Mouse (Mus musculus) heart, postnatal 36 days (tissue): Measurements from ENCODE around the gene Xab2. TPM values are rescaled to one million over a fixed set of nuclear protein-coding genes. Genes with fewer than 3 reads are reported as not detected.
A peak's percentile ranks its signal among the peaks of the same experiment; 100 is the strongest.

Source experiments
- DNase-seq, 2 experiments: peaks; one replicate each; pipeline ENCODE4 v3.0.0; 2021 to 2022
- intact Hi-C: fragments of 180-260 bp; cut with DNase I; formaldehyde crosslinking; loops from one replicate; pipeline ENCODE4 v1.15.1; 2025
- total RNA-seq, 2 experiments: library from RNA; stranded (reverse); gene quantifications; 2 replicates each; pipeline ENCODE4 v1.2.3; 2021

Gene Xab2
- total RNA-seq, result 10 to 100 TPM; 17.1 to 17.5 TPM

DNA sequence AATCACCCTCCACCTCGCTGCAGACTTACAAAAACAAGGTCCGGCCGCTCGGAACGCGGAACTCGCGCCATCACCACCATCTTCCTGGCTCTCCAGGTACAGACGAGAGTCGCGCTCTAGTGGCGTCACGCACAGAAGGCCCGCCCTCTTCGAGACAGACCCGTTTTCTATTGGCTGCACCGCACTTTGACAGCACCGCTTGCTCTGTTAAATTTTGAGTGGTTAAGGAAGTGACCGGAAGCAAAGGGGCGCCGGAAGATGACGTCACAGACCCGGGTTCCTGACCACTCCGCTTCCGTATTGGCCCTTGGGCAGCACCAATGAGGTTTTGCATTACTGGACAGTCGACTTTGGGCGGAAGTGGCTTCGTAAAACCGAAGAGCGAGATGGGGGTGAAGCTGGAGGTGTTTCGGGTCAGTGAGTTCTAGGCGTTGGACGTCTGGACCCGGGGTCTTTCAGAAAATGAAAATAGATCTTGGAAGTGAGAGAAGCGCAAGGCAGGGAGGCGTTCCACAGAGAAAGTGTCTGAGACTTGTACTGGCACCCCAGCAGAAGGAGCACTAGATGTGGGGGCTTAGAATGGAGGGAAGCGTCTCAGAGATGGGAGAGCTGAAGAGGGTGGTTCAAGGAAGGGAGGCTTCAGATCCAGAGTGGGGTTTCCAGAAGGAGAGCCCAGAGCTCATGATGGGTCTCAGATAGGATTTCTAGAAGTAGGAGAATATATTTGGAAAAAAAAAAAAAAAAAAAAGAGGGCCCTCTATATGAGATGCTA lies at the start of gene Xab2, which contains the start of gene Pet100:
Xab2 (minus strand) TSS at position 118 of the 772 bp plus-strand sequence.
Pet100 (plus strand) TSS at position 350 of the 772 bp plus-strand sequence.
- intact Hi-C loops, result loop anchor here (2.0 to 10.0 kb wide), 4 partner anchors 55 to 1056 kb away; partner anchors contain the start of genes Ctxn1, Pnpla6, Snapc2 and Trappc5
- peak; percentile 97 to 98 for DNase-seq

DNA sequence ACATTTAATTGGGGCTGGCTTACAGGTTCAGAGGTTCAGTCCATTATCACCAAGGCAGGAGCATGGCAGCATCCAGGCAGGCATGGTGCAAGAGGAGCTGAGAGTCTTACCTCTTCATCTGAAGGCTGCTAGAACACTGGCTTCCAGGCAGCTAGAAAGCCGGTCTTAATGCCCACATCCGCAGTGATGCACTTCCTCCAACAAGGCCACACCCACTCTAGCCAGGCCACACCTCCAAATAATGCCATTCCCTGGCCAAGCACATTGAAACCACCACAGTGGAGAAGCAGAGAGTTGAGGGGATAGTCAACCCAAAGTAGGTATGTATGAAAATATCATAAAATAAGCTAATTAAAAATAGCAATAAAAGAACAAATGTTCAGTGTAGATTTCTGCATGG lies 49.3 kb upstream of the Xab2 start:
- intact Hi-C loops, result loop anchor here (10.0 kb wide), 2 partner anchors 206 to 316 kb away; partner anchors contain the start of genes A430078G23Rik and Pex11g
- no peak for DNase-seq

DNA sequence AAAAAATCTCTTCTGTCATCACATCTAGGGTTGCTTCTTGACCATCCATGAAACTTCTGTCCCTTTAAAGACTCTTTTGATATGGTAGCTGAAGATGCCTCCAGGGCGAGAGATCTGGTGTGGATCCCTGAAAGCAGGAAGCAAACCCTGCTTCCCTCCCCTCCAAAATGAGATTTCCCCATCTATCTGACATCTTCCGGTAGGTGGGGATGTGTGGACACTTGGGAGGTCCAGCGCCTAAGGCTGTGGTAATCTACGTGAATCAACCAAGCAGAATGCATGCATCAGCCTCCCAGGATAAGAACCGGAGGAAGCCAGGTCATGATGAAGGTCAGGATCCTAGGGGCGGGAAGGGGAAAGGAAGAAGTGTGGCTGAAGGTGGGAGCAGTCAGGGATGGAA lies 44.4 kb upstream of the Xab2 start, which contains the start of gene Mcemp1:
Mcemp1 (plus strand) TSS at position 248 of the 400 bp plus-strand sequence.
- intact Hi-C loops, result no loop called here
- no peak for DNase-seq

DNA sequence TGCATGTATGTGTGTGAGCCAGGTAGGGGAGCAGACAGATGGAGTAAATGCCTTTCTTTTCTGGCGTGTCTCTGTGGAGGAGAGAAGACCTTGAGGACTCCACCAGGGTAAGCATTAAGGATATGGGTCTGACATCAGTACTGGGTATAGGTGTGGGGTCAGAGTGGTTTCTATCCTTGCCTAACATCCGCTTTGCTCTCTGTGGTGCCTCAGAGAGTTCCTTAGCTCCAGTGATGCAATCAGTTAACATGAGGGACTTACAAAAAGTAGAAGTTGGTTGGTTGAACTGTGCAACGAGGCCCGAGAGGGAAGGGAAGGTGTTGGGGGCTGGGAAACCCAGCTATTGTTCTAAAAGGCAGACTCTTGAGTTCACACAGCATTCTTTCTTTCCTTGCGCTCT lies 43.3 kb upstream of the Xab2 start:
- intact Hi-C loops, result no loop called here

DNA sequence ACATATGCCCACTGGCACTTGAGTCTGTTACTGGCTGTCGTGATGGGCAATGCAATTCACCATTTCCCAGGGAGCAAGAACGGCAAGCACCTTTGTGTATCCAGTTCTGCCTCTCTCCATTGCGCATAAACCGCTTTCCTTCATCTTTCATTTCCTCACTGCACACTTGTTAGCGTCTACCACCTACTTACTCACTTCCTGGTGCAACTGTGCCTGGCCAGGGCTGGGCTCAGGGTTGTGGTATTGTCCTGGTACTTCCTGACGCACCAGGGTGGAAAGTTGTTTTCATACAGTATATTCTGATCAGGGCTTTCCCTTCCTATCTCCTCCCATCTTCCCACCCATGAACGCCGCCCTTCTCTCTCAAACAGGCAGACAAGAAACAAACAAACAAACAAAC lies 39.8 kb upstream of the Xab2 start:
- intact Hi-C loops, result no loop called here

More for the DNA sequence above, 43.3 kb upstream of the Xab2 start:
- DNase-seq, result no peak

DNA sequence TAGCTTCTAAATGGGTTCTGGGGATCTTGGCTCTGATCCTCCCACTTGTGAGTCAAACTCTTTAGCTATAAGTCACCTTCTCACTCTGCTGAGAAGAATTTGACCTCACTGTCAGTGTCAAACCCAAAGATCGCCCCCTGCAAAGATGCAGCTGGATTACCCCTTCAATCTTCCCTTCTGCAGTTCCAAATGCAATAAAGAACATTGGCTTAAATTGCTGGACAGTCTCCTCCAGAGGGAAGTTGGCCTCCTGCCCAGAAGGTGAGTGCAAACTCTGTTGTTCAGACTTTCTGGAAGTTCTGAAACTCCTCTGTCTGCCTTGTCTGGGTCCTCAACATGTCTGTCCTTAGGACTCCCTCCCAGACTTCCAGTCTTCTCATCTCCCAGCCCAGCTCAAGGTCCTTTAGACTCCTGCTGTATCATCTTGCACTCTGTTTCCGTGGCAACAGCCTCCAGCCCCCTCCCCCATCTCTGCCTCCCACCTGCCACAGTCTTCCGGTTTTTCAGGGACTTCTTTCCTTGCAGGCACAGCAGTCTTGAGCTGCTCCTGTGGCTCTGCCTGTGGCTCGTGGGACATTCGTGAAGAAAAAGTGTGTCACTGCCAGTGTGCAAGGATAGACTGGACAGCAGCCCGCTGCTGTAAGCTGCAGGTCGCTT lies 35.7 kb upstream of the Xab2 start:
- intact Hi-C loops, result no loop called here

More for the DNA sequence above, 39.8 kb upstream of the Xab2 start:
- no peak for DNase-seq

DNA sequence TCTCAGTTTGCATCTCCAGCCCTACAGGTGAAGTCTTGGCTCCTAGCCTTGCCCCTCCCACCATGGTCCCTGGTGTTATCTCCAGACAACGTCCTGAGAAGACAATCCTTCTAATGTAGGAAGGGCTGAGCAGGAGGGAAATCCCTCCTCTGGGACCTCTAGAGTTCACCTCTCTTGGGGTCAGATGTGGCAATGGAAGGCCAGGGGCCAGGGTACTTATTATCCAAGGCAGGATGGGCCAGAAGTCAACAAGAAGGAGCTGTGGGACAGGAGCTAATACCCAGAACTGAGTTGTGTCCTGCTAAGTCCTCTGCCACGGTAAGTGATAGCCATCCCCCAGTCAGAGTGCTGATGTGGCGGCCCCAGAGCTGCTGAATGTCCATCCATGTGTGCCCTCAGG lies 34.4 kb upstream of the Xab2 start, which contains the start of gene Retn:
Retn (plus strand) TSS at position 245 of the 400 bp plus-strand sequence.
- DNase-seq, result no peak
- intact Hi-C loops, result no loop called here

More for the DNA sequence above, 35.7 kb upstream of the Xab2 start:
- DNase-seq, result no peak

DNA sequence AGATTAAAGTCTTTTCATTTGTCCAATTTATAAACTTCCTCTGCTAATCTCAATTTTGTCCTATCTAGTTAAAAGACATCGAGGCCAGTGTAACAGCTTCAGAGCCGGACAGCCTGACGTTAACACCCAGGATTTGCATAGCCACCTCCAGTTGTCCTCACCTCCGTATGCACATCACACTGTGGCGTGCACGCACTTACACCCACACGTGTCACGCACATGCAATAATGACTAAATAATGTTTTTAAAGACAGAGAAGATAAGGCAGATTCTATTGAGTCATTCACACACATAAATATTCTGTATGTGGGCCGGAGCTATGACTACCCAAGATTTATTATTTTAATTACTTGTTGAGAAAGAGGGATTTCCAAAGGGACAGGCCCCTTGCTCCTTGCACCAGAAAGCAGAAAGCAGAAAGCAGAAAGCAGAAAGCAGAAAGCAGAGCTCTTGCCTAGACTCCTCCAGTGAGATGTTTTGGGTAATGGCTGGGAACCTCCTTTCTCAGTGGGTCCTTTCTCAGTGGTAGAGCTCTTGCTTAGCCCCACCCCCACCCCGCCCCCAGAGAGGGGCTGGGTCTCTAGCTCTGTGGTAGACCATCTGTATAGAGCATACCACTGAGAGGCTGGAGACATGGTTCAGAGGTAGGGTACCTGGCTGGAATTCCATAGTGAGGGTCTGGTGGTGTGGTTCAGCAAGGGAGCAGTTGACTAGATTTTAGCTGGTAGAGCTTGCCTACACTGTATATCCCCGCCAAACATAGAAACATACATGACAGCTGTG lies 33.8 kb upstream of the Xab2 start:
- intact Hi-C loops, result no loop called here
- DNase-seq, result no peak

DNA sequence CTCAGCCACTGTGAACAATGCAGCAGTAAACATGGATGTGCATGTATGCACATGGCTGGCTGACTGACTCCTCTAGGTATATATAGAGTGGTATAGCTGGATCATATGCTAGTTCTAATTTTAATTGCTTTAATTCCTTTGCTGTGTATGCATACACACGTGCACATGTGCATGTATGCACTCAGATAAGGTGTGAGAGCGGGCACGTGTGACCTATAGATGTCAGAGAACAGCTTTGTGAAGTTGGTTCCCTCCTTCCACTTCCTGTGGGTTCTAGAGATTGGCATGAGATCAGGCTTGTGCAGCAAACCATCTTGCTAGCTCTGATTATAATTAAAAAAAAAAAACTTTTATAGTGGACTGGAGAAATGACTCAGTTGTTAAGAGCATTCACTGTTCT lies 31.7 kb upstream of the Xab2 start:
- intact Hi-C loops, result no loop called here
- no peak for DNase-seq

DNA sequence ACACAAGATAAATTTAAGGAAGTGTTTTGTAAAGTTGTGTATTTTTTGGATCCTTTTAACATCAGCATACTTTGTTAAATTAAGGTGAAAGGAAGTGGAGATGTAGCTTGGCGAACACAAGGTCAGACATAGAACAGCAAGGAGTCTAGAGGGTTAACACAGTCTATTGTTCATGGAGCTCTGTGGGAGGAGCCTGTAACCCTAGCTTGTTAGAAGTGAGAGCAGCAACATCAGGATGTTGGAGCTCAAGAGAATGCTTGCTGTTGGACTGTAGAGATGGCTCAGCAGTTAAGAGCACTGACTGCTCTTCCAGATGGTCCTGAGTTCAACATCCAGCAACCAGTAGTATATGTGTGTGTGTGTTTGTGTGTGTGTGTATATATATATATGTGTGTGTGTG lies 27.9 kb upstream of the Xab2 start:
- intact Hi-C loops, result no loop called here

DNA sequence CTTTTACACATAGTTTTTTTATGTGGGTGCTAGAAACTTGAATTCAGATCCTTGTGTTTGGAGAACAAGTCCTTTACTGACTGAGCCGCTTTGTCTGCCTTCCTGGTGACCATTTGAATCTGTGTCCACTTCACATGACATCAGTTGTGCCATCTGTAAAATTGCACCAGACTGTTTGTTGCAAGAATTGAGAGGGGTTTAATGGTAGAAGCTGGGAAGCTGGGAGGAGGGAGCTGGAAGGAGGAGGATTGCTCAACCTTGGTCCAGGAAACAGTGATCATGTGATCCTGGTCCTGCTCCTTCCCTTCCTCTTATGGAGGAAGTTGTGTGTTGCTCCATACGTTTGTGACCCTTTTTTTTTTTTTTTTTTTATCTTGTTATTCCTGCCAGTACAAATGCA lies 27.2 kb upstream of the Xab2 start:
- intact Hi-C loops, result no loop called here
- no peak for DNase-seq

More for the DNA sequence above, 27.9 kb upstream of the Xab2 start:
- no peak for DNase-seq

DNA sequence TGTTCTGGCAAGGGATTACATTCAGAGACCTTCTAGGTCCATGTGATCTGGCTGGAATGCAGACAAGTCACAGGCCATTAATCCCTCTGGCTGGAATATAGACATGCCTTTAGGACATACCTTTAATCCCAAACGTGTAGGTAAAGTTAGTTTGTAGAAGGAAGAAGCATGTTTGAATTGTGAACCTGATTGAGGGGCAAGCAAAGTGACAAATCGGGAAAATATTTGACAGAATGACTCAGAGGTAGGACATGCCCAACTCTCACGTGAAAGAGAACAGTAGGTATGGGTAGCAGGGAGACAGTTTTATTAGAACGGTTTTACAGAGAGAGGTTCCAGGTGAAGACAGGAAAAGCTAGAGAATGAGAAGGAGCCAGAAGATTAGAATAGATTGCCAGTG lies 26.4 kb upstream of the Xab2 start:
- intact Hi-C loops, result no loop called here
- no peak for DNase-seq

DNA sequence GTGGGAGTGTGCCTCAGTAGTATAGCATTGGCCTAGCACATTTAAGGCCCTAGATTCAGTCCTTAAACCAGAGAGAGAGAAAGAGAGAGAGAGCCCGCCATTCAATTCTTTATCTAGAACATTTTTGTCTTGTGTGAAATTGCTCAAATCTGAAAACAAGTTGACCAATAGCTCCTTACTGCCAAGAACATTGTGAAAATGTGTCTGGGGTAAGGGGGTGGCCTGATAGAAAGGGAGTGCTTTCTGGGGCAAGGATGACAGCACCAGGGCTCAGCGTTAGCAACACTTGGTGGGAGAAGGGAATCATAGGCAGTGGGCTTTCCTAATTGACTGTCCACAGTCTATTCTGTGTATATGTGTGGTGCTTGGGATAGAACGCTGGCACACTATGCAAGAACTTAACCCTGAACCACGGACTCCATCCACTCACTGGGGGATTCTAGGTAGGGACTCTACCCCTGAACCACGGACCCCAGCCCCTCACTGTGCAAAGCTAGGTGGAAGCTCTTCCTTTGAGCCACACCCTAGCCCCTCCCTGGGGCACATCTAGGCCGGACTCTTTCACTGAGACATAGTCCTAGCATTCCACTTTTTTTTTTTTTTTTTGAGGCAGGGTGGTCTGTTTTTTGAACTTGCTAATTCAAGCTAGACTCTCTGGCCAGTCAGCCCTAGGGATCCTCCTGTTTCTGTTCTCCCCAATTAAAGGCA lies 25.9 kb upstream of the Xab2 start:
- intact Hi-C loops, result no loop called here
- no peak for DNase-seq

DNA sequence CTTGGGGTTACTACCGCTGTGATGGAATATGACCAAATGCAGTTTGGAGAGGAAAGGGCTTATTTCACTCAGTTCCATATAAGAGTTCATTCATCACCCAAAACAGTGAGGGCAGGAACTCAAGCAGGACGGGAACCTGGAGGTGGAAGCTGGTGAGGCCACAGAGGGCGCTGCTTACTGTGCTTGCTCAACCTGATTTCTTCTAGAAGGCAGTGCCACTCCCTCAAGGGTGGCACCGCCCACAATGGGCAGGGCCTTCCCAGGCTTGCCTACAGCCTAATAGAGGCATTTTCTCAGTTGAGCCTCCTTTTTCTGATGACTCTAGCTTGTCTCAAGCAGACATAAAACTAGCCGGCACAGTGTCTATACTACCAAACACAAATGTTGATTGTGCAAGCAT lies 24.7 kb upstream of the Xab2 start:
- intact Hi-C loops, result no loop called here
- peak in 1 of 2 experiments; percentile 30 for DNase-seq

DNA sequence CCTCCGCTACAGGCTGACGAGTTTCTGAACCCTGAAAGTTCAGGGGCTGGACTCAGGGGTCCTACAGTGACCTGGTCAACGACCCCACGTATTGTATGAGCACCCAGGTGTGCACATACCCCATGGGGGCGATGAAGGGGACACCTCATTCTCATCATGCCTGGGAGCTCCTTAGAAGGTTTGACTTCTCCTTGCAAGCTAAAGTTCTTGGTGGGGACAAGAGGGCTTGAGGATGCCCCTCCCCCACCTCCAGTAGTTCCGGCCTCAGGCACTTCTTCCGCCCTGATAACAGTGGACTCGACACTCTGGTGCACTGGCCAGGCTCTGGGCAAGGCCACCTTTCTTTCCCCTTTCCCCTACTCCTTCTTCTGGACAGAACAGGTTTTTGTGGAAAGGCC lies 10.4 kb upstream of the Xab2 start:
- DNase-seq, result no peak
- intact Hi-C loops, result no loop called here

DNA sequence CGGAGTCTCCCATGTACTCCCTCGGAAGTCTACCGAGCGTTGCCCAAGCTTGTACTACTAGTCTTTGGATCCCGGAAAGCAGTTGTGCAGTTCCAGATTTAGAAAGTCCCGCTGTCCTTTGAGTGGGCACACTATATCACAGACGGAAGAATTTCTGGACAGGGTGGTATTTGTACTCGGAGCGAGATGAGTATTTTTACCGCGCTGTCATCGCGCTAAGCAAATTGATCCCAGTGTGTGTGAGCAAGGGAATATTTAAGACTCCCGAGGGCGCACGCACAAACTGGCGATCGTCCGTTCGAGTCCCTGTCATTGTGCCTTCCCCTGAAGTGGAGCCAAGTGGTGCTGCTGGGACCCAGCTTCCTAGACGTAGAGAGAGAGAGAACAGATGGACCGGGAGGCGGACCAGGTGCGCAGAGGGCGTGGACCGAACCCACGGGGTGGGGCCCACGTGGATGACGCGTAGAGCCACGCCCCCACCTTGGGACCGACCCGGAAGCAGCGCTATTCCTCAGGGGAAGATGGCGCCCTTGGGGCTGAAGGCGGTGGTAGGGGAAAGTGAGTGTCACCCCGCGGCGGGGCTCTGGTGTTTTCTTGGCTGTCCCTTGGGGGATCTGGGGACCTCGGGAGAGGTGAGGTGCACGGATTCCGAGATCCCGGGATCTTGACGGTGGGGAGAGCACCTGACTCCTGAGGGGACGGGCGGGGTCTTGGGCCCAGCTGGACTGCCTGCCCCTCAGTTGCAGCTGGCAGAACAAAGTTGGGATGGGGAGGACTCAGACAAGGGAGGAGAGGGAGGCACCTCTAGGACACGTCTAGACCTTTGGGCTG lies 9.7 kb upstream of the Xab2 start, which contains the start of gene Stxbp2:
Stxbp2 (plus strand) TSS at position 309 of the 831 bp plus-strand sequence.
- peak; percentile 39 to 50 for DNase-seq
- intact Hi-C loops, result no loop called here

DNA sequence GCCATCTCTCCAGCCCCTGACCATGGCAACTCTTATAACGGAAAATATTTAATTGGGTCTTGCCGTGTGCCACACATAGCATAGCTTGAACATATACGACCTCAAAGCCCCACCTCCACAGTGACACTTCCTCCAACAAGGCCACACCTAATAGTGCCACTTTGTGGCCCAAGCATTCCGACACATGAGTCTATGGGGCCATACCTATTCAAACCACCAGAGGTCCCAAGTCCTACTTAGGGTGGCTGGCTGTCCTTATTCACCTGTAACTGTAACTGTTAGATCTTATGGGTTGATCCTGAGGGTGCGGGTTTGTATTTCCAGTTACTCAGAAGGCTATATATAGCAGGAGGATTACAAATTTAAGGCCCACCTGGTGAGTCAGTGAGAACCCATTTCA lies 6.9 kb upstream of the Xab2 start:
- intact Hi-C loops, result loop anchor here (10.0 kb wide), 1 partner anchor 627 kb away; the partner anchor contains the start of genes Ctxn1 and Snapc2
- DNase-seq, result no peak

DNA sequence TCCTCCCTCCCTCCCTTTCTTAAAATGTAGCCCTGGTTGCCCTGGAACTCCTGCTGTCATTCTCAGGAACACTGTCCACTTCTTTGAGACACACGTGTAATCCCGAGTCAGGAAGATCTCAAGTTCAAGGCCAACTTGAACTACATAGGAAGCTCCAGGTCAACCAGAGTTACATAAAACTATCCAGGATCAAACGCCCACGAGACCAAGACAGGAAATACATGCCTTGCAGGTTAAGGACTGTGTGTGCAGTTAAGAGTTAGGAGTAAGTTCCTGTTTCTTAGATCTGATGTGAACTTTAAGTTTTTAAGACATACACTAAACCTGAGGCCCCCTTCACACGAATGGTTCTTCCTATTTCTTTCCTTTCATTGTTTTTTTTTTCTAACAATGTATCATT lies 5.9 kb upstream of the Xab2 start:
- DNase-seq, result no peak
- intact Hi-C loops, result loop anchor here (10.0 kb wide), 1 partner anchor 628 kb away; the partner anchor contains the start of genes Ctxn1 and Snapc2

DNA sequence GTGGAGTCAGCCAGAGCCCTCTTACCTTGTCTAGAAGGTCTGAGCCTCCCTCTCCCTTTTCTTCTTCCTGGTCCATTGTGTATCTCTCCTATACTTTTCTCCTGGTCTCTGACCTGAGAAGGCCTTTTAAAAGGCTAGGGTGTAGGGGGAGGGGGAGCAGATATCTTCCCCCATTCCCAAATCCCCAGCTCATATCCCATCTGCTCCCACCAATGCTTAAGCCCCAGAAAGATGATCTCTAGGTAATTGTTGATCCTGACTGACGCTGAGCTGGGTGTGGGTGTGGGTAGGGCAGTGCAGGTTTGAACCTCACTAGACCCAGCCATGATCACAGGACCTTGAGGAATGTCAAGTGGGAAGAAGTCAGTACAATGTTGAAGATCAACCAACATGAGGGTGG lies 4.3 kb upstream of the Xab2 start, which contains the start of gene Pcp2:
Pcp2 (minus strand) TSS at position 101 of the 400 bp plus-strand sequence.
- intact Hi-C loops, result loop anchor here (10.0 kb wide), 1 partner anchor 629 kb away; the partner anchor contains the start of genes Ctxn1 and Snapc2
- no peak for DNase-seq
